Mouse (Mus musculus) hindbrain, embryonic 11.5 days (tissue): ENCODE measurements at regions not wholly inside any gene's neighbourhood (a gene's known extent, or its start where the extent isn't known, plus 50 kb on each side); places are given as distances from the start of the nearest gene placed in this dataset.

ENCODE experiments used
- ATAC-seq: fragments of 200-750 bp; cut with Nextera tagmentation; 2 replicates; pipeline ENCODE4 v1.8.0; 2017; ENCODE audit warnings: mild to moderate bottlenecking, moderate TSS enrichment, moderate library complexity; ENCODE audit not compliant: low FRiP score
- DNase-seq: peaks from one replicate; pipeline ENCODE4 v3.0.0-alpha.2; 2015; ENCODE audit warnings: low spot score
- H3K27ac ChIP-seq: fragments of 300-500 bp; sonication (generic); 2 replicates; pipeline ENCODE4 v1.5.1; 2014; ENCODE audit warnings: mild to moderate bottlenecking, low read depth, low read length
- H3K27me3 ChIP-seq: fragments of 300-500 bp; sonication (generic); 2 replicates; pipeline ENCODE4 v1.6.1; 2014; ENCODE audit warnings: mild to moderate bottlenecking, low read length, moderate library complexity, mixed read lengths; ENCODE audit not compliant: control insufficient read depth, insufficient read depth
- H3K36me3 ChIP-seq: fragments of 300-500 bp; sonication (generic); 2 replicates; pipeline ENCODE4 v1.6.1; 2014; ENCODE audit warnings: mild to moderate bottlenecking, low read length, moderate library complexity, mixed read lengths; ENCODE audit not compliant: control insufficient read depth, insufficient read depth
- H3K4me1 ChIP-seq: fragments of 300-500 bp; sonication (generic); replicated peaks from 2 replicates; pipeline ENCODE4 v1.6.1; 2014; ENCODE audit warnings: low read length, mixed read lengths; ENCODE audit not compliant: control insufficient read depth, insufficient read depth
- H3K4me2 ChIP-seq: fragments of 300-500 bp; sonication (generic); replicated peaks from 2 replicates; pipeline ENCODE4 v1.6.1; 2014; ENCODE audit warnings: mild to moderate bottlenecking, low read depth, low read length
- H3K4me3 ChIP-seq: fragments of 300-500 bp; sonication (generic); 2 replicates; pipeline ENCODE4 v1.5.1; 2014; ENCODE audit warnings: low read depth, low read length
- H3K9ac ChIP-seq: fragments of 300-500 bp; sonication (generic); 2 replicates; pipeline ENCODE4 v1.6.1; 2014; ENCODE audit warnings: low read depth, low read length
- H3K9me3 ChIP-seq: fragments of 300-500 bp; sonication (generic); 2 replicates; pipeline ENCODE4 v1.6.1; 2016; ENCODE audit warnings: low read length; ENCODE audit not compliant: control insufficient read depth
- WGBS: fragments of 180-500 bp; shearing (Covaris S2); extraction: QIAGEN DNeasy Blood & Tissue Kit; methylation state at CpG from one replicate; pipeline ENCODE4 v1.1.7; 2014; 5-methylcytosine and 5-hydroxymethylcytosine counted together

DNA sequence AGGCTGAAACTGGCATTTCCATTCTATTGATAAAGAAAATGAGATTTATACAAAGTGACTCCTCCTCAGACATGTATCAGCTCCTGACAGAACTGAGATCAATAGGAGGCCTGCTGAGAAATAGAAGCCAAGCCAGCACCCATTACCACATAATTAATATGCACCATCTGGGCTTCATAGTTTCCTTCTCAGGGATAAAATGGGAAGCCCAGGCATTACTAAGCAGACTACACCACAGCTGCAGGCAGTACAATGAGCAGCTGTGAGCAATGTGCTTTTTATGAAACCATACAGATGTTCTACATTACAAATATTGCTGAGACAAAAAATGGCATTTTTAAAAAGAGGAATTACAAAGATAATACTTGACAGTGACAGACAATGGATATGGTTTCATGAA, 950.1 kb downstream of the Otol1 start:
- Histone ChIP-seq H3K9me3 (no peaks in the 10 kb centered on the region), H3K9ac (no peak overlapping the region), H3K27me3 (no peaks in the 10 kb centered on the region), H3K36me3 (no peaks in the 10 kb centered on the region), H3K4me1 (no peaks in the 10 kb centered on the region), H3K27ac (no peak overlapping the region), H3K4me3 (no peak overlapping the region), H3K4me2 (no peak overlapping the region)
- DNase-seq = peak; percentile 2
- peak; percentile 30; the same call in 1 of the 2 replicates for ATAC-seq

DNA sequence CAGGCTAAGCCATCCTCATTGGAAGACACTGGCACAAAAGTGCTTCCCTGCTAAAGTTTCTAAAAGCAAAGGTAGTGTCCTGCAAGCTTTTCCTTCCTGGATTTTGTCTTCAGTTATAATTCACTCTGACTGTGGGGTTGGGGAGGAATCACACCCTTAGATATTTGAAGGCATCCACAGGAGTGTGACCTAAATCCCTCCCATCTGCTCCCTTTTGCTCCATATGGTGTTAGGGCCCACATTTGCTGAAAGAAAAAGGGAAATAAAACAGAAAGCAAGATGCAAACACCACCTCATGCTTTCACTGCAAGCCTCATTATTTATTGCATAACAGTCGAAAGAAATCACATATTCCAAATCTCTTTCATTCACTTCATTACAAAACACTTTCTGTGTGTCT, 955.1 kb downstream of the Otol1 start:
- H3K9me3 ChIP-seq = no peaks in the 10 kb centered on the region
- no peaks in the 10 kb centered on the region for H3K36me3 ChIP-seq
- 79% methylated on average over 1 of the region's 1 CpGs for WGBS
- no peak overlapping the region for H3K9ac ChIP-seq
- H3K27me3 ChIP-seq = no peaks in the 10 kb centered on the region
- H3K4me2 ChIP-seq = no peak overlapping the region
- DNase-seq (no peak), ATAC-seq (no peak)
- H3K4me1 ChIP-seq = no peaks in the 10 kb centered on the region
- H3K27ac ChIP-seq = no peak overlapping the region
- no peak overlapping the region for H3K4me3 ChIP-seq

DNA sequence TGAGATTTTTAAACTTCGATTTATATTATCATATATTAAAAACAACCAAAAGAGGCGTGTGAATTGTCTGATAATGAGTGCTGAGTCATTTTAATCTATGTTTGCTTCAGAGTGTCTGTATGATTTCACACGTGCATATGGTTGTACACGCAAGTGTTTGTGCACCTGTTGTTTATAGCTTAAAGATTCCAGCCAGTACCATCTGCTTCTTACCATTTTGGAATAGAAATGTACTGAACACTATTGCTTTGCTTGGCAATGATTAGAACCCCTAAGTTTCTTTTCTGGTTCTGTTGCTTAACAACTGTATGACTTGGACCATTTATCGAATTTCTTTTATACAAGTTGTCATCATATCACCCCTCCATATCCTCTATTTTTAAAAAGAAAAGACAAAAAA, 969.5 kb downstream of the Otol1 start:
- DNase-seq (no peak), ATAC-seq (no peak)
- WGBS = 87% methylated on average over 5 of the region's 5 CpGs
- Histone ChIP-seq H3K4me2 (no peak overlapping the region), H3K9me3 (no peaks in the 10 kb centered on the region), H3K4me3 (no peak overlapping the region), H3K4me1 (no peaks in the 10 kb centered on the region), H3K27ac (no peak overlapping the region), H3K36me3 (no peaks in the 10 kb centered on the region), H3K9ac (no peak overlapping the region), H3K27me3 (no peaks in the 10 kb centered on the region)

DNA sequence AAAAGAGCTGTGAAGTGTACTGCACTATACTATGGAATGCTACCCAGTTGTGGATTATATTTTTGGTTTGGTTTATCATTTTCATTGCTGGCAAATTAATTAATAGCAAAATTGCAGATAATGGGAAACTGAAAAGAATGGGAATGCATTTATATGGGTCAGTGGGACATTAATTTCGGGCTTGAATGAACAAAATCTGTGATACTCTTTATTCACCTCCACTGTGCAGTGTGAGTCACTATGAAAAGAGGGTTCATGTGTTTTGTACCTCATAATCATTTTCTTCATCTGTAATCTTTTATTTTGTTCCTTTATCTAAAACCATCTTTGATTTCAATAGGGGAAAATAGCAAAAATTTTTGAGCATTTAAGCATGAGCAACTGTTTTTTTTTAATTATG, 983.5 kb downstream of the Otol1 start:
- no peaks in the 10 kb centered on the region for H3K4me1 ChIP-seq
- no peak for ATAC-seq
- no peak for DNase-seq

DNA sequence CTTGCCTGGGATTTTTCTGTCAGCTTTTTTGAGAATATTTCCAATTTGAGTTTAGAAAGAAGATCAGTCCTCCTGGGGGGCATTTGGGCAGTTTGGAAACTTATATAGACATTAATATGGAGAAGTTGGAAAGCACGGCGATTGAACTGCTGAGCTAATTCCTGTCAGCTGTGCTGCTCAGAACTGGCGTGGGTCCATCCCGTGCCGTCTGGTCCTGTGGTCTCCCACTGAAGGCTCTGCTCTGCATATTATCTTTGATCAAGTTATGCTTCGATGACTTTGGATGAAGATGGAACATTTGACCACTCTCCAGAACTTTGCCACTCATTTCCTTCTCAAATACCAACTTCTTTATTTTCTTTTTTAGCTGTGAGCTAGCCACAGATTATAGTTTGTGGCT, 995.6 kb downstream of the Otol1 start:
- H3K9ac ChIP-seq = no peak overlapping the region
- 87% methylated on average over 6 of the region's 6 CpGs for WGBS
- H3K4me1 ChIP-seq = no peaks in the 10 kb centered on the region
- no peak overlapping the region for H3K27ac ChIP-seq
- no peak overlapping the region for H3K4me2 ChIP-seq
- H3K27me3 ChIP-seq = no peaks in the 10 kb centered on the region
- no peak for ATAC-seq
- H3K36me3 ChIP-seq = no peaks in the 10 kb centered on the region
- no peaks in the 10 kb centered on the region for H3K9me3 ChIP-seq
- H3K4me3 ChIP-seq = no peak overlapping the region
- DNase-seq = no peak

More for the DNA sequence above, 983.5 kb downstream of the Otol1 start:
- no peak overlapping the region for H3K4me3 ChIP-seq
- no peaks in the 10 kb centered on the region for H3K27me3 ChIP-seq
- H3K9me3 ChIP-seq = no peaks in the 10 kb centered on the region
- H3K9ac ChIP-seq = no peak overlapping the region
- 90% methylated on average over 1 of the region's 1 CpGs for WGBS
- H3K27ac ChIP-seq = no peak overlapping the region
- H3K36me3 ChIP-seq = no peaks in the 10 kb centered on the region
- H3K4me2 ChIP-seq = no peak overlapping the region
